Mouse (Mus musculus) liver (tissue): Measurements from ENCODE around the gene 1700129C05Rik.

ENCODE experiments used
- DNase-seq: peaks from one replicate; pipeline ENCODE4 v3.0.0-alpha.2; 2020; ENCODE audit warnings: mixed read lengths

1700129C05Rik gene

DNA sequence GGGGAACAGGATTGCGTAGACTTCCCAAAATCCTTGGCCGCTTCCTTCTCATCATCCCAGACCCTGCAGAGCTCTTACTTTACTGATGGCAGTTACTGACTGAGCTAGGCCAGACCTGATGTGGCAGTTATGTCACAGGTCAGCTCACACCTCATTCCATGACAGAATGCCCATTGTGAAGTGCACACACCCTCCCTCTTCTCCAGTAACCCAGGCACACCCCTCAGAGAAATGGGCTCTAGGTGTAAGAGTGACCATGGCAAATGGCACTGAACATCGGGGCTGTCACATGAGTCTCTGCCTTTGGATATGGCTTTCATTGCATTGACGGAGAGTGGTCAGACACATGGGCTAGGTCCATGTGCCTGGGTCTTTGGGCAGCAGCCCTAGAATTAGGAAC, at the start of gene 1700129C05Rik:
Gene 1700129C05Rik, minus strand, starts transcription at position 101 of the 400 bp plus-strand sequence.
- no peak for DNase-seq

DNA sequence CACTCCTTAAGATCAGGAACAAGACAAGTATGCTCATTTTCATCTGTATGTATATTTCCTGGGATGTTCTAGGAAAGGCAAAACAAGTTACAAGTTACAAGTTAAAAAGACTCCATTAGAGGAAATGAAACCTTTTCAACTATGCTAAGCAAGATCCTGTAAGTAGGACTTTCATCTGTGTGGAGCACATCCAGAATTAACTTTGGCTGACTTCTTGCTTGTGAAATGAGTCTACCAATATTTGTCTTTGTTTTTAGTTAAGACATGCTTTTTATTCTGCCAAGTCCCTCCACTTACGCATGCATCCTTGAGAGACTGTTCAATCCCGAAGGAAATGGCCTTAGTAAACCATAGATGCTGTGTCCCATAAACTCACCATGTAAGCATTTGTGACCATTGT, 43.4 kb upstream of the 1700129C05Rik start:
- DNase-seq = no peak

DNA sequence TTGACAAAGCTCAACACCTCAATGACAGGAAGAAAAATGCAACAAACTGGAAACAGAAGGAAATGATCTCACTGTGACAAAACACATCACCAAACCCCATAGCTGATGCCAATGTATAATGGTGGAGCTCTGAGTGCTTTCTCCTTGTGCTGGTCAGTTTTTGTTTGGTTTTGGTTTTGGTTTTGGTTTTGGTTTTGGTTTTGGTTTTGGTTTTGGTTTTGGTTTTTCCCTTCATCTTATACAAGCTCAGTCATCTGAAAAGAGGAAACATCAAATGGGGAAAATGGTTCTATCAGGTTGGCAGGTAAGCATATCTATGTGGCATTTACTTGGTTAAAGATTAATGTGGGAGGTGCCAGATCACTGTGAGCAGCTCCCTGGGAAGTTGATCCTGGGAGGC, 42.8 kb upstream of the 1700129C05Rik start:
- DNase-seq = no peak

DNA sequence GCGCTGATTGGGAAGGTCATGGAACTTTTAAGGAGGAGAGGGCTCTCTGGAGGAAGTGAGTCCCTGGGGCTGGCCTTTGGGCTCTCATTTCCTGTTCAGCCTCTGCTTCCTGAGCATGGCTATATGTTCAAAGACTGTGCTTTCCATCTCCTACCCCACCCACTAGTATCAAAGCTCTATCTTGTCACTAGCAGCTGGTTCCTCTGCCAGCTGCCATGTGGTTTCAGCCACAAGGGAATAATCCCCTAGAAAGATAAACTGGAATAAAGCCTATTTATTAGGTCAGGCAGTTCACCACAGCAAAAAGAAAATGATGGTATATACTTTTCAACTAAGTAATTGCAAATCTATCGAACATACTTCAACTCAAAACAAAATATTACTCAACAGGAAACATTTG, 40.0 kb upstream of the 1700129C05Rik start:
- DNase-seq = no peak

GRCm38 (mm10) chr14:59178649-59179048, 36.0 kb upstream of the 1700129C05Rik start, which contains the start of gene Gm5142:
Gene Gm5142, minus strand, starts transcription at chr14:59178749.
- DNase-seq = no peak

DNA sequence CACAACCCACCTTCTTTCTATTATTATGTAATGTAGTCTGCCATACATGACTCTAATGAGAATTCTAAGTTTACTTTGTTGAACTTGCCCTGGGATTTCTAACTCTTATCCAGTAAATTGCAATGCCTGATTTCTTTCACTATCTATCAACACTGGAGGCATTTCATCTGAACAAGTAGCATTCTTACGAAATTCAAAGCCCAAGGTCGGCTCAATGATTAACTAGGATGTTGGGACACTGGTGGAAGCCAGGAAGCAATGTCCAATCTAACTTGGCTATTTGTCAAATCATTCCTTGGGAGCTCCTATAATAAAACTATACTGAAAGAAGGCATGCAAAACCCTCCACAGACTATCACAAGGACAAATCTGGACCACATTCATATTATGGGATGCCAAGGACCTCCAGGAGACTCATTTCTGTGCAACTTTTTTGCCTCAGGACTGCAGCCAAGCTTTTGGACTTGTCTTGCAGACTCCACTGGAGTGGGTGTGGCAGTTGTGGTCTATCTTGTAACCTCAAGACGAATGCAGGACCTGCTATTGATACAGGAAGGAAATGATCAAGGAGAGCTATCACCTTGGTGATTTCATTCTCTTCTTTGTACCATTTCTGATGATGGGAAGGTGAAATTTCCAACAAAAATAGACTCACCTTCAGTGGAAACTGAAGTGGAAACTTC, 14.5 kb upstream of the 1700129C05Rik start:
- peak; percentile 20 for DNase-seq

DNA sequence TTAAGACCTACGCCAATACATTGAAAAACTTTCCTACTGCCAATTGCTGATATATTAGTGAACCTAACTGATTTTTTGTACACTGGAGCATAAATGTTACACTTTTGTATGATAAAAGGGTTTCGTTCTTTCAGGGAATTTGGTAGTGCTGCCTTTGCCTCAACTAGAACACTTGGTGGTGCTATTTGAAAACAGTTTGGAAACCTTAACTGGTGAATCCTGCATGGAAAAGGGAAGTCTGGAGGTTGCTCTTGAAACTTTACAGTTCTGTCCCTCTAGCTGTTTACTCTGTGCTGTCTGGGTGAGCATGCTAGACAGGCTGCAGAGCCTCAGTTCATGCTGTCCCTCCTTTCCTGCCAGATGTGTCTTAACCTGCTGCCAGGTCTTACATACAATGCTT, 12.9 kb upstream of the 1700129C05Rik start:
- DNase-seq = no peak

DNA sequence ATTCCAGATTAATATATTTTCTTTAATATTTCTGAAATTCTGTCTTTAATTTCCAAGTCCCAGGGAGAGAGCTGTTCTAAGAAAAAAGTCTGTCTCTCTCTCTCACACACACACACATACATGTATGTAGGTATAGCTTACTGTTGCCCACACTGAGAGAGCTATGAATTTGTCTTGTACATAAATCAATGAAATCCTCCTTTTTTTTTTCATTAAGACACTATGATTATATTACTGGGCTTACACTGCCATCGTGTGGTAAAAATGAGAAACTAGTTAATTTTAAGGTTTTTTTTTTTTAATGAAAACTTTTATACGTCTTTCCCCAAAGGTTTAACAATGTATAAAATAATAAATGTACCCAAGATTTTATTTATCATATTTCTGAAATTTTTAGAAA, 28.4 kb downstream of the 1700129C05Rik start:
- no peak for DNase-seq

DNA sequence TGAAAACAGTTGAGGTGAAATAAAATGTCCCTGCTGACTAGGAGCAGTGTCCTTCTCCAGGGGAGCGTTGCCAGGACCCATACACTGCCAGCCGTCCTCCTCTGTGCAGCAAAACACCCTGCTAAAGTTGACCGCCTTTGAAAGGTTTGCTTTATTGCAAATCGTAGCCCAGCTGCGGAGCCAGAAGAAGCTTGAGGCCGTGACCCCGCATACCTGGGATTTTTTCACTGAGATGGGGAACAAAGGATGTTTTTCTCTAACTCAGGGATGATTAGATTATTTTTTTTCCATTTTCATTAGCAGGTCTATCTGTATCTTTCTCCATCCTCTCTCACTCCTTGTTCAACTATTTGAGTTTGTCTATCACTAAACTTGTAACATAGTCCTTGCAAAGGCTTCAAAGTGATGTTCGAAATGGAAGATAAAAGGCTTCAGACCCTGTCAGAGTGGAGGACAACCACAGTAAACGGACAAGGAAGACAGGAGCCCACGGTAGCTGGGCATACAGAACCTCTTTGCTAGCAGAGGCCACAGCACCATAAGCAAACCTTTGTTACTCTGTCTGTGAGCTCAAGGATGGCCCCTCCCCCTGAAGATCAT, 38.6 kb downstream of the 1700129C05Rik start:
- no peak for DNase-seq

GRCm38 (mm10) chr14:59093601-59094000, 49.1 kb downstream of the 1700129C05Rik start:
- no peak for DNase-seq

- peak; percentile 26 for DNase-seq
Observed at GRCm38 (mm10) chr14:59084396-59084795, 58.3 kb downstream of the 1700129C05Rik start.
